Comparison of ENCODE assay signal across 9 mouse cellular contexts in the genomic region with DNA sequence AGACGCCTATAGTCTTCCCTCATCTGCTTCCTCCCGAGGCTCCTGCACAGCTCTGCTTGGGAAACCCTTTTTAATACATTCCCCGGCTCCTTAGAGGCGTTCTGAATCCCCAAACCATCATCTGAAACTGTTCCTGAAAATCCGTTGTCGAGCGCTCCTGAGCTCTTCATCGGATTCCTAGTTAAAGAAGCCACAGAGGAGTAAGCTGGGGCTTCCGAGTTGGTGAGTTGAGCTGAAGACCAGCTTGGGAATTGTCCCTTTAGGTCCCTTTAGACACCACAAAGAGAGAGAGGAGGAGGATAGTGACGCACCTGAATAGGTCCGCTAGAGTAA. TPM values are rescaled to one million over a fixed set of nuclear protein-coding genes. Genes with fewer than 3 reads are reported as not detected.
DNase-seq lines count a peak whose midpoint lies in the region; ATAC-seq and TF ChIP-seq lines count a peak whose summit lies in the region.
"Had no signal": no experiment of that assay in that cellular context is flagged by ENCODE, and none has a peak within 500 bp of the region (broad histone marks: within the 10 kb centered on the region; RNA-seq: fewer than 3 reads in every experiment).

No protein-coding gene starts in this region.

- no peaks in the 10 kb centered on the region for H3K36me3 ChIP-seq in embryonic facial prominence, embryonic 15.5 days
- H3K36me3 ChIP-seq in intestine, embryonic 15.5 days: no peaks in the 10 kb centered on the region
- no peaks in the 10 kb centered on the region for H3K36me3 ChIP-seq in neural tube, embryonic 13.5 days

- peaks cover 13% of the 10 kb centered on the region for H3K4me1 ChIP-seq in embryonic facial prominence, embryonic 15.5 days
- H3K4me1 ChIP-seq in intestine, embryonic 15.5 days (replicated peaks): peaks cover 14% of the 10 kb centered on the region
- H3K4me1 ChIP-seq in neural tube, embryonic 13.5 days (replicated peaks): peaks cover 41% of the 10 kb centered on the region

- H3K9ac ChIP-seq in embryonic facial prominence, embryonic 15.5 days: no peak overlapping the region
- 0 out of 2 replicates have a peak overlapping the region, but pooled peaks have one; percentile 42 for H3K9ac ChIP-seq in intestine, embryonic 15.5 days
- peak overlapping the region; percentile 86 for H3K9ac ChIP-seq in neural tube, embryonic 13.5 days

- H3K4me2 ChIP-seq in embryonic facial prominence, embryonic 15.5 days (replicated peaks): peak overlapping the region; percentile 95
- H3K4me2 ChIP-seq in intestine, embryonic 15.5 days (replicated peaks): peak overlapping the region; percentile 97
- H3K4me2 ChIP-seq in neural tube, embryonic 13.5 days: peak overlapping the region; percentile 90

- H3K27me3 ChIP-seq in embryonic facial prominence, embryonic 15.5 days: peaks cover 70% of the 10 kb centered on the region
- H3K27me3 ChIP-seq in intestine, embryonic 15.5 days (replicated peaks): peaks cover 46% of the 10 kb centered on the region
- H3K27me3 ChIP-seq in neural tube, embryonic 13.5 days: peaks cover 74% of the 10 kb centered on the region

- DNase-seq in left cerebral cortex, adult 2 months (ENCODE audit: extremely low spot score in 1 of 2, low spot score in 2 of 2): no peak
- no peak for DNase-seq in left cerebral cortex, postnatal 25 days (ENCODE audit: low spot score in 2 of 2)
- no peak for DNase-seq in adrenal gland, postnatal 25 days
- DNase-seq in gastrocnemius, postnatal 36 days: no peak

- WGBS in embryonic facial prominence, embryonic 15.5 days: 8% methylated on average over 11 of the region's 11 CpGs
- 13% methylated on average over 11 of the region's 11 CpGs for WGBS in intestine, embryonic 15.5 days
- WGBS in neural tube, embryonic 13.5 days: 10% methylated on average over 11 of the region's 11 CpGs

- no peaks in the 10 kb centered on the region for H3K9me3 ChIP-seq in embryonic facial prominence, embryonic 15.5 days (replicated peaks)
- no peaks in the 10 kb centered on the region for H3K9me3 ChIP-seq in intestine, embryonic 15.5 days
- no peaks in the 10 kb centered on the region for H3K9me3 ChIP-seq in neural tube, embryonic 13.5 days

- no peak for TF ChIP-seq CTCF in left cerebral cortex, adult 2 months (IDR thresholded peaks at IDR 0.05)

- H3K27ac ChIP-seq in left cerebral cortex, adult 2 months: peak overlapping the region; percentile 90
- no peak overlapping the region for H3K27ac ChIP-seq in embryonic facial prominence, embryonic 15.5 days (replicated peaks)
- H3K27ac ChIP-seq in intestine, embryonic 15.5 days: no peak overlapping the region
- peak overlapping the region; percentile 82; the same call in 1 of the 2 replicates for H3K27ac ChIP-seq in neural tube, embryonic 13.5 days (replicated peaks)
- H3K27ac ChIP-seq: heart, adult 2 months had no signal

- no peak for ATAC-seq in embryonic facial prominence, embryonic 15.5 days (ENCODE audit: insufficient number of reproducible peaks, low FRiP score, low TSS enrichment, low read depth)
- ATAC-seq in intestine, embryonic 15.5 days: no peak
- no peak for ATAC-seq in neural tube, embryonic 13.5 days (ENCODE audit: low read depth)
- ATAC-seq in inflammation-experienced regulatory T-cells, adult 6 months: no peak

- intact Hi-C loops in left cerebral cortex, adult 2 months (cut with DNase I): loop anchor here (2.0 kb wide), 1 partner anchor 46 kb away; no protein-coding TSS in a partner anchor
- intact Hi-C loops in left cerebral cortex, postnatal 25 days (cut with DNase I): no loop called here
- intact Hi-C loops in gastrocnemius, postnatal 36 days (cut with DNase I): no loop called here

- H3K4me3 ChIP-seq in left cerebral cortex, adult 2 months: peak overlapping the region; percentile 64
- H3K4me3 ChIP-seq in embryonic facial prominence, embryonic 15.5 days (replicated peaks): peak overlapping the region; percentile 65
- peak overlapping the region; percentile 63 for H3K4me3 ChIP-seq in intestine, embryonic 15.5 days (replicated peaks)
- peak overlapping the region; percentile 69 for H3K4me3 ChIP-seq in neural tube, embryonic 13.5 days

RNA-seq across cellular contexts. Expression of a gene that starts 0.8 kb away (rescaled TPM):
- total RNA-seq in left cerebral cortex, adult 2 months (2021): 10 to 100 TPM; 35.8 to 36.2 TPM
- total RNA-seq in left cerebral cortex, postnatal 25 days (2021): 10 to 100 TPM; 39.1 to 40.7 TPM
- polyA plus RNA-seq in embryonic facial prominence, embryonic 15.5 days (2015; fragmentation: Nextera tagmentation; extraction: Ambion mirVana): 0.23 and 0.24 TPM in 2 replicates
- 0.82 and 1.0 TPM in 2 replicates for polyA plus RNA-seq in intestine, embryonic 15.5 days (2015; fragmentation: Nextera tagmentation; extraction: Ambion mirVana)
- polyA plus RNA-seq in neural tube, embryonic 13.5 days (2015; fragmentation: Nextera tagmentation; extraction: Ambion mirVana): 4.1 and 4.3 TPM in 2 replicates
- 6.8 and 8.6 TPM in 2 replicates for total RNA-seq in adrenal gland, postnatal 25 days (2021)
- polyA plus RNA-seq in inflammation-experienced regulatory T-cells, adult 6 months (2017; shearing (Covaris generic)): not detected
- 1 to 10 TPM; 3.6 to 4.1 TPM for total RNA-seq in gastrocnemius, postnatal 36 days (2021)

RNA-seq across cellular contexts. Expression of a gene that starts 46.9 kb away (rescaled TPM):
- 10 to 100 TPM; 67.6 to 69.0 TPM for total RNA-seq in left cerebral cortex, adult 2 months (2021)
- total RNA-seq in left cerebral cortex, postnatal 25 days (2021): 10 to 100 TPM; 62.7 to 64.3 TPM
- 128 and 132 TPM in 2 replicates for polyA plus RNA-seq in embryonic facial prominence, embryonic 15.5 days (2015; fragmentation: Nextera tagmentation; extraction: Ambion mirVana)
- polyA plus RNA-seq in intestine, embryonic 15.5 days (2015; fragmentation: Nextera tagmentation; extraction: Ambion mirVana): 116 and 164 TPM in 2 replicates
- 145 and 161 TPM in 2 replicates for polyA plus RNA-seq in neural tube, embryonic 13.5 days (2015; fragmentation: Nextera tagmentation; extraction: Ambion mirVana)
- total RNA-seq in adrenal gland, postnatal 25 days (2021): 63.2 and 63.6 TPM in 2 replicates
- 100 to 1,000 TPM; 196 to 252 (median 205) TPM for polyA plus RNA-seq in inflammation-experienced regulatory T-cells, adult 6 months (2017; shearing (Covaris generic))
- total RNA-seq in gastrocnemius, postnatal 36 days (2021): 10 to 100 TPM; 17.8 to 25.9 TPM

Comparison
In these comparisons a context has a peak if more than half of its experiments do, and no peak if none do; other contexts are left out.
1. H3K27ac ChIP-seq: peak in left cerebral cortex, adult 2 months (single experiment) and neural tube, embryonic 13.5 days (single experiment); none in embryonic facial prominence, embryonic 15.5 days (single experiment) and intestine, embryonic 15.5 days (single experiment).
2. Peak in every context shown above with its lines, with median percentiles within 50 percentile points of each other: H3K4me3 ChIP-seq and H3K4me2 ChIP-seq.